Mouse (Mus musculus) limb, embryonic 10.5 days (tissue): ENCODE data around the gene Prdm9. TPM values are rescaled to one million over a fixed set of nuclear protein-coding genes. Genes with fewer than 3 reads are reported as not detected.

ENCODE experiments used
- DNase-seq: peaks from one replicate; pipeline ENCODE4 v3.0.0-alpha.2; 2017; ENCODE audit warnings: low spot score
- H3K27ac ChIP-seq: fragments of 300-500 bp; sonication (generic); 2 replicates; pipeline ENCODE4 v1.5.1; 2016; ENCODE audit warnings: mild to moderate bottlenecking
- H3K27me3 ChIP-seq: fragments of 300-500 bp; sonication (generic); 2 replicates; pipeline ENCODE4 v1.6.1; 2016; ENCODE audit warnings: low read depth, mild to moderate bottlenecking; ENCODE audit not compliant: poor library complexity, severe bottlenecking
- H3K36me3 ChIP-seq: fragments of 300-500 bp; sonication (generic); 2 replicates; pipeline ENCODE4 v1.6.1; 2016; ENCODE audit warnings: mild to moderate bottlenecking, moderate library complexity
- H3K4me1 ChIP-seq: fragments of 300-500 bp; sonication (generic); 2 replicates; pipeline ENCODE4 v1.6.1; 2016
- H3K4me3 ChIP-seq: fragments of 300-500 bp; sonication (generic); 2 replicates; pipeline ENCODE4 v1.5.1; 2016; ENCODE audit warnings: mild to moderate bottlenecking, moderate library complexity
- H3K9me3 ChIP-seq: fragments of 300-500 bp; sonication (generic); replicated peaks from 2 replicates; pipeline ENCODE4 v1.6.1; 2016; ENCODE audit warnings: mild to moderate bottlenecking
- WGBS: fragments of 180-500 bp; shearing (Covaris S2); methylation state at CpG from one replicate; pipeline ENCODE4 v1.1.7; 2016; 5-methylcytosine and 5-hydroxymethylcytosine counted together
- polyA plus RNA-seq: library from polyadenylated mRNA; unstranded; fragments of >200 nt; fragmentation: Nextera tagmentation; extraction: Ambion mirVana; gene quantifications from 2 replicates; pipeline ENCODE4 v1.2.1, GENCODE M21; 2016

Gene Prdm9
- polyA plus RNA-seq, 1 experiment from 2014 or later: 1.9 TPM

GRCm38 (mm10) chr17:15518186-15518585 is 46.0 kb downstream of the Prdm9 start:
- Histone ChIP-seq H3K36me3 (peaks cover 99% of the 10 kb centered on the region), H3K9me3 (no peaks in the 10 kb centered on the region), H3K4me1 (no peaks in the 10 kb centered on the region), H3K4me3 (no peak overlapping the region), H3K27me3 (no peaks in the 10 kb centered on the region), H3K27ac (no peak overlapping the region)
- DNase-seq: no peak
- WGBS: 91% methylated on average over 5 of the region's 5 CpGs

GRCm38 (mm10) chr17:15517776-15518175 is 46.4 kb downstream of the Prdm9 start:
- H3K36me3 ChIP-seq: peaks cover 99% of the 10 kb centered on the region
- WGBS: 83% methylated on average over 5 of the region's 5 CpGs

GRCm38 (mm10) chr17:15510694-15511093 is 53.5 kb downstream of the Prdm9 start:
- no peaks in the 10 kb centered on the region for H3K4me1 ChIP-seq
- DNase-seq: no peak
- no peaks in the 10 kb centered on the region for H3K9me3 ChIP-seq
- no peaks in the 10 kb centered on the region for H3K27me3 ChIP-seq
- 87% methylated on average over 2 of the region's 2 CpGs for WGBS
- H3K36me3 ChIP-seq: peaks cover 100% of the 10 kb centered on the region
- H3K4me3 ChIP-seq: no peak overlapping the region
- no peak overlapping the region for H3K27ac ChIP-seq

More at GRCm38 (mm10) chr17:15517776-15518175, 46.4 kb downstream of the Prdm9 start:
- Histone ChIP-seq H3K9me3 (no peaks in the 10 kb centered on the region), H3K4me1 (no peaks in the 10 kb centered on the region), H3K27me3 (no peaks in the 10 kb centered on the region), H3K4me3 (no peak overlapping the region), H3K27ac (no peak overlapping the region)
- DNase-seq: no peak

GRCm38 (mm10) chr17:15499656-15500394 is 64.3 kb downstream of the Prdm9 start, which contains the start of the genes Psmb1 and Tbp:
TSS of gene Psmb1 (minus strand) at chr17:15499751.
TSS of gene Tbp (plus strand) at chr17:15499888.
- Histone ChIP-seq H3K27me3 (no peaks in the 10 kb centered on the region), H3K4me3 (peak within 1 kb of the TSS; percentile 96), H3K4me1 (peaks cover 31% of the 10 kb centered on the region), H3K36me3 (peaks cover 40% of the 10 kb centered on the region), H3K27ac (peak within 1 kb of the TSS; percentile 92), H3K9me3 (no peaks in the 10 kb centered on the region)
- WGBS: under 1% methylated on average over 63 of the region's 63 CpGs
- DNase-seq: peak; percentile 99

GRCm38 (mm10) chr17:15498753-15499113 is 65.4 kb downstream of the Prdm9 start:
- Histone ChIP-seq H3K4me1 (peaks cover 31% of the 10 kb centered on the region), H3K9me3 (no peaks in the 10 kb centered on the region), H3K27ac (peak overlapping the region; percentile 92), H3K4me3 (peak overlapping the region; percentile 96), H3K27me3 (no peaks in the 10 kb centered on the region), H3K36me3 (peaks cover 39% of the 10 kb centered on the region)
- WGBS: 46% methylated on average over 7 of the region's 7 CpGs
- no peak for DNase-seq

- peak; percentile 95 for DNase-seq
- Histone ChIP-seq H3K9me3 (no peaks in the 10 kb centered on the region), H3K27me3 (no peaks in the 10 kb centered on the region), H3K4me1 (peaks cover 31% of the 10 kb centered on the region), H3K36me3 (peaks cover 41% of the 10 kb centered on the region), H3K4me3 (peak overlapping the region; percentile 96), H3K27ac (peak overlapping the region; percentile 92)
- 2% methylated on average over 50 of the region's 50 CpGs for WGBS
Measured at GRCm38 (mm10) chr17:15497882-15498752, 66.0 kb downstream of the Prdm9 start.

Other genes starting within 250 kb of the Prdm9 start
- gene Dll1, start 187.5 kb downstream of the Prdm9 start, polyA plus RNA-seq: 1.8 and 3.0 TPM in 2 replicates
- gene Fam120b, start 168.2 kb downstream of the Prdm9 start, polyA plus RNA-seq: 22.2 and 27.6 TPM in 2 replicates
- gene Psmb1, start 64.6 kb downstream of the Prdm9 start, polyA plus RNA-seq: 286 and 310 TPM in 2 replicates
- gene Tbp, start 64.5 kb downstream of the Prdm9 start, polyA plus RNA-seq: 66.7 and 67.0 TPM in 2 replicates
- 45.7 and 47.9 TPM in 2 replicates for gene Pdcd2, start 37.1 kb downstream of the Prdm9 start, polyA plus RNA-seq
- gene Chd1, start 140.6 kb upstream of the Prdm9 start, polyA plus RNA-seq: 40.6 and 40.7 TPM in 2 replicates